Comparison of ENCODE assay signal across 31 mouse cellular contexts in the genomic region with DNA sequence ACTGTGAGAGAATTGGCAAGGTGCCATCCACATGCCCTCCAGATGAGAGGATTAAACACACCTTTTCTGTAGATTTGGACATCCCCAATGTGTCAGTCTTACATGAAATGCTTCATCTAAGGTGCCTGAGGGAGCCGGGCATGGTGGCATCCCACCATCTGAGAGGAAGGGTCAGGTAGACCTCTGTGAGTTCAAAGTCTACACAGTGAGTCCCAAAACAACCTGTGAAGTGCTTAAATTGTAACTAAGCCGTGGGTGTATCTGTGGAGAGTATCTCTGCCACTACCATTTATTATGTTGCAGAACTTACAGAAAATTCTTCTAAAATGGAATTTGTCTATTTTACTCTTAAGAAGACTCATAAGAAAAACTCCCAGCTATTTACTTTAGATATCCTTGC. TPM values are rescaled to one million over a fixed set of nuclear protein-coding genes. Genes with fewer than 3 reads are reported as not detected.
DNase-seq lines count a peak whose midpoint lies in the region; ATAC-seq and TF ChIP-seq lines count a peak whose summit lies in the region.
"Had no signal": no experiment of that assay in that cellular context is flagged by ENCODE, and none has a peak within 500 bp of the region (broad histone marks: within the 10 kb centered on the region; RNA-seq: fewer than 3 reads in every experiment).

No protein-coding gene starts in this region.

- TF ChIP-seq EP300 in lung, postnatal 0 days (IDR thresholded peaks at IDR 0.05): no peak

- H3K9ac ChIP-seq in kidney, embryonic 14.5 days (ENCODE audit: low read depth, low read length): no peak overlapping the region
- no peak overlapping the region for H3K9ac ChIP-seq in lung, postnatal 0 days (replicated peaks; ENCODE audit: low read depth)
- H3K9ac ChIP-seq: embryonic facial prominence, embryonic 12.5 days; forebrain, embryonic 15.5 days; hindbrain, embryonic 15.5 days; limb, embryonic 13.5 days; liver, embryonic 14.5 days; lung, embryonic 14.5 days; midbrain, embryonic 15.5 days; neural tube, embryonic 15.5 days had no signal

- 90% methylated on average over 2 of the region's 2 CpGs for WGBS in kidney, embryonic 14.5 days
- 80% methylated on average over 2 of the region's 2 CpGs for WGBS in lung, postnatal 0 days

- no peak overlapping the region for H3K27ac ChIP-seq in kidney, embryonic 14.5 days (ENCODE audit: low read depth, low read length)
- H3K27ac ChIP-seq in lung, postnatal 0 days (ENCODE audit: low read length): no peak overlapping the region
- H3K27ac ChIP-seq: embryonic facial prominence, embryonic 12.5 days; forebrain, embryonic 10.5 days; forebrain, embryonic 15.5 days; hindbrain, embryonic 10.5 days; hindbrain, embryonic 15.5 days; kidney, postnatal 0 days; layer of hippocampus, adult 2 months; limb, embryonic 13.5 days; liver, embryonic 14.5 days; midbrain, embryonic 10.5 days; midbrain, embryonic 15.5 days; neural tube, embryonic 15.5 days; stomach, postnatal 0 days had no signal

- no peak for ATAC-seq in kidney, embryonic 14.5 days (ENCODE audit: low FRiP score, low TSS enrichment)
- ATAC-seq in lung, postnatal 0 days: no peak
- ATAC-seq: activated CD4-positive, CD25-positive, alpha-beta regulatory T cell, adult 4 months; forebrain, embryonic 15.5 days; inflammation-experienced regulatory T-cells, adult 6 months; midbrain, embryonic 15.5 days had no signal

- TF ChIP-seq CTCF in lung, postnatal 0 days (IDR thresholded peaks at IDR 0.05): no peak

- H3K4me1 ChIP-seq in kidney, embryonic 14.5 days (ENCODE audit: control insufficient read depth, insufficient read depth, low read length): no peaks in the 10 kb centered on the region
- H3K4me1 ChIP-seq in lung, postnatal 0 days (ENCODE audit: insufficient read depth, low read depth, low read length): no peaks in the 10 kb centered on the region
- H3K4me1 ChIP-seq: embryonic facial prominence, embryonic 12.5 days; forebrain, embryonic 10.5 days; forebrain, embryonic 15.5 days; hindbrain, embryonic 10.5 days; hindbrain, embryonic 15.5 days; limb, embryonic 13.5 days; midbrain, embryonic 10.5 days; midbrain, embryonic 15.5 days; neural tube, embryonic 15.5 days had no signal

- H3K4me3 ChIP-seq in kidney, embryonic 14.5 days (ENCODE audit: low read length): no peak overlapping the region
- H3K4me3 ChIP-seq in lung, postnatal 0 days (ENCODE audit: low read depth, low read length): no peak overlapping the region
- H3K4me3 ChIP-seq: embryonic facial prominence, embryonic 12.5 days; forebrain, embryonic 10.5 days; forebrain, embryonic 15.5 days; hindbrain, embryonic 10.5 days; hindbrain, embryonic 15.5 days; layer of hippocampus, adult 2 months; limb, embryonic 13.5 days; midbrain, embryonic 10.5 days; midbrain, embryonic 15.5 days; neural tube, embryonic 15.5 days had no signal

- no peaks in the 10 kb centered on the region for H3K27me3 ChIP-seq in kidney, embryonic 14.5 days (ENCODE audit: control insufficient read depth, insufficient read depth, low read length)
- H3K27me3 ChIP-seq in lung, postnatal 0 days (replicated peaks; ENCODE audit: insufficient read depth, low read length): no peaks in the 10 kb centered on the region
- H3K27me3 ChIP-seq: CH12.LX; embryonic facial prominence, embryonic 12.5 days; forebrain, embryonic 15.5 days; hindbrain, embryonic 15.5 days; limb, embryonic 13.5 days; midbrain, embryonic 15.5 days; neural tube, embryonic 15.5 days had no signal

- H3K9me3 ChIP-seq in kidney, embryonic 14.5 days (ENCODE audit: control insufficient read depth, low read length): no peaks in the 10 kb centered on the region
- H3K9me3 ChIP-seq in lung, postnatal 0 days (ENCODE audit: low read length): no peaks in the 10 kb centered on the region
- H3K9me3 ChIP-seq: embryonic facial prominence, embryonic 12.5 days; forebrain, embryonic 10.5 days; forebrain, embryonic 15.5 days; hindbrain, embryonic 10.5 days; hindbrain, embryonic 15.5 days; limb, embryonic 13.5 days; midbrain, embryonic 10.5 days; midbrain, embryonic 15.5 days; neural tube, embryonic 15.5 days had no signal

- peaks cover 5% of the 10 kb centered on the region; the same call in 1 of the 2 replicates for H3K36me3 ChIP-seq in kidney, embryonic 14.5 days (ENCODE audit: control insufficient read depth, insufficient read depth, low read length)
- no peaks in the 10 kb centered on the region for H3K36me3 ChIP-seq in lung, postnatal 0 days (ENCODE audit: insufficient read depth, low read length)
- H3K36me3 ChIP-seq: hindbrain, embryonic 10.5 days; midbrain, embryonic 10.5 days had no signal

- peak; percentile 6 to 10 for DNase-seq in cerebellum, postnatal 10 days
- DNase-seq in cerebellum, adult 11 months: no peak
- peak; percentile 22 for DNase-seq in kidney, postnatal 10 days
- DNase-seq in brain, adult 2 months (ENCODE audit: low read depth, low spot score): peak; percentile 9
- peak; percentile 7 for DNase-seq in skeletal muscle tissue, adult 2 months (ENCODE audit: low read depth, low spot score)
- no peak for DNase-seq in lung, postnatal 0 days (ENCODE audit: low spot score)
- DNase-seq: adrenal gland, adult 2 months; adrenal gland, postnatal 36 days; cerebellum, adult 9-10 months; embryo, embryonic 11 days; heart, postnatal 14 days; lung, embryonic 14.5 days; retina, postnatal 1 day had no signal

- H3K4me2 ChIP-seq in kidney, embryonic 14.5 days (replicated peaks; ENCODE audit: low read depth, low read length): no peak overlapping the region
- H3K4me2 ChIP-seq in lung, postnatal 0 days (replicated peaks; ENCODE audit: low read depth, low read length): no peak overlapping the region
- H3K4me2 ChIP-seq: embryonic facial prominence, embryonic 12.5 days; forebrain, embryonic 15.5 days; hindbrain, embryonic 15.5 days; limb, embryonic 13.5 days; lung, embryonic 14.5 days; midbrain, embryonic 15.5 days; neural tube, embryonic 15.5 days had no signal

RNA-seq across cellular contexts. Expression of gene Adcy10, which starts 1.1 kb away (rescaled TPM):
- polyA plus RNA-seq in kidney, embryonic 14.5 days (2014; fragmentation: Nextera tagmentation; extraction: Ambion mirVana): 0.18 and 0.19 TPM in 2 replicates
- polyA plus RNA-seq in lung, postnatal 0 days (2015; fragmentation: Nextera tagmentation; extraction: Ambion mirVana): not detected in 2 replicates
- polyA plus RNA-seq: C2C12; hindbrain, embryonic 10.5 days; inflammation-experienced regulatory T-cells, adult 6 months; kidney, postnatal 0 days; limb, embryonic 13.5 days; lung, embryonic 14.5 days; stomach, postnatal 0 days had no signal

RNA-seq across cellular contexts. Expression of gene Mpc2, which starts 25.7 kb away (rescaled TPM):
- 212 TPM in 2 replicates for polyA plus RNA-seq in kidney, embryonic 14.5 days (2014; fragmentation: Nextera tagmentation; extraction: Ambion mirVana)
- 225 and 235 TPM in 2 replicates for polyA plus RNA-seq in lung, postnatal 0 days (2015; fragmentation: Nextera tagmentation; extraction: Ambion mirVana)

RNA-seq across cellular contexts. Expression of gene Dcaf6, which starts 25.8 kb away (rescaled TPM):
- polyA plus RNA-seq in kidney, embryonic 14.5 days (2014; fragmentation: Nextera tagmentation; extraction: Ambion mirVana): 11.6 and 18.4 TPM in 2 replicates
- polyA plus RNA-seq in lung, postnatal 0 days (2015; fragmentation: Nextera tagmentation; extraction: Ambion mirVana): 22.2 and 22.3 TPM in 2 replicates

Comparison
In these comparisons a context has a peak if more than half of its experiments do, and no peak if none do; other contexts are left out.
1. DNase-seq: peak in cerebellum, postnatal 10 days (2 of 2), kidney, postnatal 10 days (single experiment), brain, adult 2 months (single experiment) and skeletal muscle tissue, adult 2 months (single experiment); none in cerebellum, adult 11 months (single experiment) and lung, postnatal 0 days (single experiment).